Mouse (Mus musculus) stomach, embryonic 16.5 days (tissue): ENCODE measurements around the gene Tfg. TPM values are rescaled to one million over a fixed set of nuclear protein-coding genes. Genes with fewer than 3 reads are reported as not detected.

Source experiments
- ATAC-seq: fragments of 200-750 bp; cut with Nextera tagmentation; 2 replicates; pipeline ENCODE4 v1.8.0; 2017; ENCODE audit warnings: moderate number of reproducible peaks, moderate TSS enrichment; ENCODE audit not compliant: insufficient read depth, low FRiP score
- H3K27ac ChIP-seq: fragments of 300-500 bp; sonication (generic); 2 replicates; pipeline ENCODE4 v1.5.1; 2014; ENCODE audit warnings: low read length
- H3K27me3 ChIP-seq: fragments of 300-500 bp; sonication (generic); 2 replicates; pipeline ENCODE4 v1.6.1; 2014; ENCODE audit warnings: low read length, control low read depth, mixed read lengths; ENCODE audit not compliant: control insufficient read depth, insufficient read depth
- H3K36me3 ChIP-seq: fragments of 300-500 bp; sonication (generic); 2 replicates; pipeline ENCODE4 v1.6.1; 2014; ENCODE audit warnings: low read length; ENCODE audit not compliant: control insufficient read depth, insufficient read depth
- H3K4me1 ChIP-seq: fragments of 300-500 bp; sonication (generic); 2 replicates; pipeline ENCODE4 v1.6.1; 2014; ENCODE audit warnings: low read length, control low read depth, mixed read lengths; ENCODE audit not compliant: control insufficient read depth, insufficient read depth
- H3K4me2 ChIP-seq: fragments of 300-500 bp; sonication (generic); 2 replicates; pipeline ENCODE4 v1.6.1; 2014; ENCODE audit warnings: low read depth, low read length, mixed read lengths
- H3K4me3 ChIP-seq: fragments of 300-500 bp; sonication (generic); replicated peaks from 2 replicates; pipeline ENCODE4 v1.5.1; 2014; ENCODE audit warnings: mild to moderate bottlenecking, low read length
- H3K9ac ChIP-seq: fragments of 300-500 bp; sonication (generic); 2 replicates; pipeline ENCODE4 v1.6.1; 2014; ENCODE audit warnings: low read length
- H3K9me3 ChIP-seq: fragments of 300-500 bp; sonication (generic); replicated peaks from 2 replicates; pipeline ENCODE4 v1.6.1; 2016; ENCODE audit warnings: low read length, control low read depth; ENCODE audit not compliant: control insufficient read depth
- WGBS: fragments of 180-500 bp; shearing (Covaris S2); extraction: QIAGEN DNeasy Blood & Tissue Kit; methylation state at CpG from one replicate; pipeline ENCODE4 v1.1.7; 2014; 5-methylcytosine and 5-hydroxymethylcytosine counted together
- polyA plus RNA-seq: library from polyadenylated mRNA; unstranded; fragments of >200 nt; fragmentation: Nextera tagmentation; extraction: Ambion mirVana; gene quantifications from 2 replicates; pipeline ENCODE4 v1.2.1, GENCODE M21; 2015

The Tfg gene
- polyA plus RNA-seq, 1 experiment from 2014 or later, result 176 TPM

- no peak overlapping the region for H3K4me3 ChIP-seq
- no peak overlapping the region for H3K4me2 ChIP-seq
- ATAC-seq, result no peak
- H3K27me3 ChIP-seq, result no peaks in the 10 kb centered on the region
- no peaks in the 10 kb centered on the region for H3K9me3 ChIP-seq
- H3K36me3 ChIP-seq, result no peaks in the 10 kb centered on the region
- no peak overlapping the region for H3K9ac ChIP-seq
- no peak overlapping the region for H3K27ac ChIP-seq
- no peaks in the 10 kb centered on the region for H3K4me1 ChIP-seq
These were observed 58.4 kb downstream of the Tfg start for GRCm38 (mm10) chr16:56658866-56659265.

GRCm38 (mm10) chr16:56655193-56655910, 61.9 kb downstream of the Tfg start:
- H3K27ac ChIP-seq, result no peak overlapping the region
- WGBS, result 74% methylated on average over 12 of the region's 12 CpGs
- no peak overlapping the region for H3K4me2 ChIP-seq
- H3K4me1 ChIP-seq, result no peaks in the 10 kb centered on the region
- H3K27me3 ChIP-seq, result no peaks in the 10 kb centered on the region
- H3K36me3 ChIP-seq, result no peaks in the 10 kb centered on the region
- no peak overlapping the region for H3K9ac ChIP-seq
- no peak overlapping the region for H3K4me3 ChIP-seq
- no peak for ATAC-seq
- no peaks in the 10 kb centered on the region for H3K9me3 ChIP-seq

- no peaks in the 10 kb centered on the region for H3K9me3 ChIP-seq
- H3K4me1 ChIP-seq, result no peaks in the 10 kb centered on the region
- no peaks in the 10 kb centered on the region for H3K27me3 ChIP-seq
- H3K4me2 ChIP-seq, result no peak overlapping the region
- ATAC-seq, result no peak
- H3K36me3 ChIP-seq, result no peaks in the 10 kb centered on the region
- H3K27ac ChIP-seq, result no peak overlapping the region
- H3K9ac ChIP-seq, result no peak overlapping the region
- WGBS, result 63% methylated on average over 7 of the region's 7 CpGs
- no peak overlapping the region for H3K4me3 ChIP-seq
These were observed 70.7 kb downstream of the Tfg start for GRCm38 (mm10) chr16:56646382-56647172.

GRCm38 (mm10) chr16:56645251-56645650, 72.0 kb downstream of the Tfg start:
- H3K9ac ChIP-seq, result no peak overlapping the region
- H3K9me3 ChIP-seq, result no peaks in the 10 kb centered on the region
- no peaks in the 10 kb centered on the region for H3K27me3 ChIP-seq
- no peak overlapping the region for H3K27ac ChIP-seq
- no peak overlapping the region for H3K4me3 ChIP-seq
- no peak overlapping the region for H3K4me2 ChIP-seq
- no peaks in the 10 kb centered on the region for H3K36me3 ChIP-seq
- no peaks in the 10 kb centered on the region for H3K4me1 ChIP-seq
- WGBS, result 15% methylated on average over 2 of the region's 2 CpGs
- ATAC-seq, result no peak

Other genes with a start within 250 kb of the Tfg start
- 35.5 and 37.7 TPM in 2 replicates for gene Abi3bp, start 239.6 kb downstream of the Tfg start, polyA plus RNA-seq
- gene Adgrg7, start 78.4 kb upstream of the Tfg start, polyA plus RNA-seq, result 0.26 and 0.87 TPM in 2 replicates
- gene Tmem45a, start 168.7 kb upstream of the Tfg start, polyA plus RNA-seq, result 51.0 and 52.7 TPM in 2 replicates
- gene Lnp1, start 210.6 kb upstream of the Tfg start, polyA plus RNA-seq, result not detected in 2 replicates